Mouse (Mus musculus) thymus, adult 2 months (tissue): Measurements from ENCODE around the gene Rlbp1.

Experiments
- CTCF ChIP-seq: fragments of 200-500 bp; IDR thresholded peaks from 2 replicates; pipeline ENCODE4 v1.5.1; 2012; ENCODE audit warnings: mild to moderate bottlenecking, control low read depth, low read length, moderate library complexity, borderline replicate concordance; ENCODE audit not compliant: control insufficient read depth, poor library complexity, insufficient read depth; ENCODE audit errors: extremely low read depth
- POLR2A ChIP-seq: fragments of 200-500 bp; IDR thresholded peaks from 2 replicates; pipeline ENCODE4 v1.6.1; 2012; ENCODE audit warnings: mild to moderate bottlenecking, low read length, control low read depth, moderate library complexity; ENCODE audit not compliant: control insufficient read depth, poor library complexity, insufficient read depth; ENCODE audit errors: extremely low read depth

DNA sequence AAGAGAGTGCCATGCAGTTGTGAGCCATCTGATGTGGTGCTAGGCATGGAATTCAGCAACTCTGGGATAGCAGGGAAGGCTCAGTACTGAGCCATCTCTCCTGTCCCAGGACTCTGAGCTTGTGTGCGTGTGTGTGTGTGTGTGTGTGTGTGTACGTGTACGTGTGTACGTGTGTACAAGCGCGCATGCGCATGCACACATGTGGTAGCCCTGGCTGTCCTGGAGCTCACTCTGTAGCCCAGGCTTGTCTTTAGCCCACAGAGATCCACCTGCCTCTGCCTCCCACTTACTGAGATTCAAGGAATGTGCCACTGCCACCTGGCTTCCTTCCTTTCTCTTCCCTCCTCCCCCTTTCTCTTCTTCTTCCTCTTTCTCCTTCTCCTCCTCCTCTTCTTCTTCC lies 7.1 kb upstream of the Rlbp1 start:
- TF ChIP-seq POLR2A = no peak
- TF ChIP-seq CTCF = no peak
